Mouse (Mus musculus) spleen, postnatal 4 days (tissue): ENCODE results near the gene Zfp462.

ENCODE experiments used
- DNase-seq, 2 experiments: peaks; one replicate each; pipeline ENCODE4 v3.0.0; 2022; ENCODE audit warnings: low spot score in 2 of 2

The Zfp462 gene

GRCm38 (mm10) chr4:54996064-54996463, 51.2 kb downstream of the Zfp462 start:
- no peak for DNase-seq

DNA sequence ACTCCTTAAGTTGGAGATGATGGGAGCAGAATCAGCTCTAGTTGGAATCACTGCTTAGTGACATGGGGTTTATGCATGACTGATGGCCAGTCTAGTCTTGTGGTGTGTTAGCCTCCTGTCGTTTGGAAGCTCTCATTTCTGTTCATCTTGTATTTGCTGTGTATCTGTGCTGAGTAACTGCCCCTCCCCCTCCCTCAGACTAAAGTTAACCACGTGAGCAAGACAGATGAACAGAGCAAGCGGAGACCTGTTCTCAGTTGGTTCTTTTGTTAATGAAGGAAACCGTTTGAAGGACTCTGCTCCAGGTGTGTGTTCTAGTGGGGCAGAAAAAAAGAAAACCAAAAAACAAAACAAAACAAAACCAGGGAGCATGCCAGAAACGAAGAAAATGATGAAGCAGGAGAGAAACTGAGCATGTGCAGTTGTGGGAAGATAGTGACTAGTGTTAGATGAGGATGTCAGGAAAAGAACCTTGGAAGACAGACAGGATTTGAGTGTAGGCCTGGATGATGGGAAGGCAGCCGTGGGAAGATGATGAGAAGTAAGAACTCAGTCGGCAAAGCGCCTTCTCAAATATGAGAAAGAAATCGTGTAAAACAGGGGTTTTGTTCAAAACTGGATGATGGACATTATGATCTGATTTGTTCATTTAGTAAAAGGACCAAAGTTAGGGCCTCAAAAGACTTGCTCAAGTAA, 53.4 kb downstream of the Zfp462 start:
- DNase-seq = no peak

GRCm38 (mm10) chr4:54999556-54999955, 54.7 kb downstream of the Zfp462 start:
- DNase-seq = no peak

DNA sequence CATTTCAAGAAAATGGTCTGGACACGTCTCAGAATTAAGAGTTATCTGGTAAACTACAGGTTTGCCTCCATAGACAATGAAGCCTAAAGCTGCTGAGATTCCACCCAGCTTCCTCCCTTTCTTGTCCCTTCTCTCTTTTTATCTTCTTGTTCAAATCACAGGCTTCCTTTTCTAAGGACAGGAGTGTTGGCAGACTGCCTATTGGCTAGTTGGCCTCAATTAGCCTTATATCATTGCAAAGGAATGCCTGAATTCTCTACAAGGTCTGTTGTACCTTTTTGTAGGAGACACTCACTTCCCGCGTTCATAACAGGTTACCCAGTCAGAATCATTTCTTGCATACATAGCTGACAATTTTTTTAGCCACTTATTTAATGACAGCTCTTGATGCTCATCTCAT, 56.5 kb downstream of the Zfp462 start:
- no peak for DNase-seq

GRCm38 (mm10) chr4:55003128-55003527, 58.3 kb downstream of the Zfp462 start:
- no peak for DNase-seq

GRCm38 (mm10) chr4:55005066-55005465, 60.2 kb downstream of the Zfp462 start:
- DNase-seq = no peak

GRCm38 (mm10) chr4:55005521-55005969, 60.7 kb downstream of the Zfp462 start:
- DNase-seq = no peak

- DNase-seq = no peak
These were observed 61.2 kb downstream of the Zfp462 start for GRCm38 (mm10) chr4:55006024-55006423.

DNA sequence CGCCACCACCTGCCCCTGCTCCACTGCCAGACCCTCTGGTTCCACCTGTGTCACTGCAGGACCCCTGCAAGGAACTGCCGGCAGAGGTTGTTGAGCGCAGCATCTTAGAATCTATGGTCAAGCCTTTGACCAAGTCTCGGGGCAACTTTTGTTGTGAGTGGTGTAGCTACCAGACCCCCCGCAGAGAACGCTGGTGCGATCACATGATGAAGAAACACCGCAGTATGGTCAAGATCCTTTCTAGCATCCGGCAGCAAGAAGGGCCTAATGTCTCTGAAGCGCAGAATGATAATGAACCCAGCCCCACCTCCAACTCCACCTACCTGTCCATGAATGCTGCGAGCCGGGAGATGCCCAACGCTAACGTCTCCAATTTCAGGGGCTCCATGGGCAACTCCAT, 63.8 kb downstream of the Zfp462 start:
- no peak for DNase-seq

DNA sequence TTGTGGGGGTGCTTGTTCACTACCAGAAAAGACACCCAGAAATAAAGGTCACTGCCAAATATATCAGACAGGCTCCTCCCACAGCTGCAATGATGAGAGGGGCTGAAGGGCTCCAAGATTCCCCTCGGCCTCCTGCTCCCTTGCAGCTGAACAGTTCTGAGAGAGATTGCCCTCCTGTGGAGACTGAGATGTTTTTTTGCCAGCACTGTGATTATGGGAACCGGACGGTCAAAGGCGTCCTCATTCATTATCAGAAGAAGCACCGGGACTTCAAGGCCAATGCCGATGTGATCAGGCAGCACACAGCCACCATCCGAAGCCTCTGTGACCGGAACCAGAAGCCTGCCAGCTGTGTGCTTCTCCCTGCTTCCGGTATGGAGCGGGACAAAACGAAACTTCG, 66.5 kb downstream of the Zfp462 start:
- no peak for DNase-seq

- DNase-seq = no peak
These were observed 68.9 kb downstream of the Zfp462 start for GRCm38 (mm10) chr4:55013563-55014248.

- DNase-seq = no peak
These were observed 70.0 kb downstream of the Zfp462 start for GRCm38 (mm10) chr4:55014731-55015463.

DNA sequence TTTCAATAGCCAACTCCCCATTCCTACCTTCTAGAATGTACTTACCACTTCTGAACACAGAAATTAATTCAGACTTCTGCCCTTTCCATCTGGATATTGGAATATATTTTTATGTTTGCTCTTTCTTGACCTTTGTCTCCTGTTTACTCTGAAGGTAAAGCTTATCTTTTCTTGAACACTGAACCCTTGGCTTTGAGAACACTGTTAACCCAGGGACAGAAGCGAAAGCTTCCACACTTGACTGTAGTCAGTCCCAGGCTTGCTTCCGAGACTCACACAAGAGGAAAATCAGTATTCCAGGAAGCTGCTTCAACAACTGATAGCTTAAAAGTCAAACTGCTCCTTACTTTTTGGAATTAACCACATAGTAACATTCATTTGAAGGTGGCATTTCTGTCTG, 70.7 kb downstream of the Zfp462 start:
- no peak for DNase-seq

DNA sequence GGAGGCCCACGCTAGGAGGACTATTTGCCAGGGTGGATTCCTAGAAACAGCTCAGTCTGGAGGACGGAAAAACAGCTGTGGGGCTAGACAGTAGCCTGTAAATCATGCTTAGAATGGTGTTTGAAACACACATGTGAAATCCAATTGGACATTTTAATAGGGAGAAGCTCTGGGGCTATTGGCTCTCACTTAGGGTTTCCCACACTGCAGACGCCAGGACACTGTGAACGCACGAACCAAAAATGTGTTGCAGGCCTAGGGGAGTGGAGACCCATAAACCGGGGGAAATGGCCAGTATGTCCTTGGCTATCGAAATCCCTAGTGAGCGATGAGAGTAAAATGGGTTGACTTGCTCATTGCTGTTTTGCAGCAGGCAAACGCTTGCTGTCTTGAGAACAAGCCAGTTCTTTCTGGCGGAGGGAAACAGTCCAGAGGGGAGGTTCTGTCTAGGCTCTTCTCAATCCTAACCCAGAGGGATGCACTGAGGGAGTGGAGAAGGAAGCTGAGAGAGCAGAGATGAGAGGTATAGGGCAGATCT, 81.3 kb downstream of the Zfp462 start:
- no peak for DNase-seq

DNA sequence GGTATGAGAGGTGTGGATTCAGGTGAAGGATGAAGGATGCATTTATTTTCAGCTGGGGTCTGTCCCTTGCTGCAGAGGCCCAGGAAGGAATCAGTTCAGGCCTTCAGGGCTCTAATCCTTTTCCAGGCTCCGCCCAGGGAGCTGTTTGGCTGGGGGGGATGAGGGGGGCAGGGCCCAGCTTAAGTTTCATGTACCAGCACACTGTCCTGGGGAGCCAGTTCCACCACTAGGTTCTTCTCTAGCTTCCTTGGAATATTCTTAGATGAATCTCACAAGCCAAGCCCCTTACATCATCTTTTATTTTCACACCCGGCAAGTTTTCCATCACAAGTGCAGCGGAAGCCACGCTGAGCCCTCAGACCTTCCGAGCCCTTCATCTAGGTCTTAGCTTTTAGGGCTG, 85.6 kb downstream of the Zfp462 start:
- no peak for DNase-seq

- DNase-seq = no peak
These were observed 87.6 kb downstream of the Zfp462 start for GRCm38 (mm10) chr4:55032317-55032930.

- no peak for DNase-seq
These were observed 88.6 kb downstream of the Zfp462 start for GRCm38 (mm10) chr4:55033452-55033851.

DNA sequence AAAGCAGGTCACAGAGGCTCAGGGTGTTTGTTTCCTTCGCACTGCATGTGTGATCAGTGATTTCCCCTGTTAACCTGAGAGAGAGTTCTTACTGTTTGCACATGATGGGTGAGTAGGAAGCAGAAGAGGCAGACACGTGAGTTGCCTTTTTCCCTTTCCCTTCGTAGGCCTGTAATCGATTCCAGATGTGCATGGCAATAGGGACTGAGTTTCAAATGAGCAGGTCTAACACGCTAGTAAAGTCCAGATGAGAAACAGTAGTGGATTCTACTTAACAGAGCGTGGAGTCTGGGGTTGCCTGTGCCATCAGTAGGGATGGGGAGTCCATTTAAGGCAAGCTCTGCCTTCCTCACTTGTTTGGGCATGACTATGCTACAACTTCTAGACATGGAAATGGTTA, 93.3 kb downstream of the Zfp462 start:
- DNase-seq = no peak

- DNase-seq = no peak
These were observed 95.6 kb downstream of the Zfp462 start for GRCm38 (mm10) chr4:55040258-55040964.

DNA sequence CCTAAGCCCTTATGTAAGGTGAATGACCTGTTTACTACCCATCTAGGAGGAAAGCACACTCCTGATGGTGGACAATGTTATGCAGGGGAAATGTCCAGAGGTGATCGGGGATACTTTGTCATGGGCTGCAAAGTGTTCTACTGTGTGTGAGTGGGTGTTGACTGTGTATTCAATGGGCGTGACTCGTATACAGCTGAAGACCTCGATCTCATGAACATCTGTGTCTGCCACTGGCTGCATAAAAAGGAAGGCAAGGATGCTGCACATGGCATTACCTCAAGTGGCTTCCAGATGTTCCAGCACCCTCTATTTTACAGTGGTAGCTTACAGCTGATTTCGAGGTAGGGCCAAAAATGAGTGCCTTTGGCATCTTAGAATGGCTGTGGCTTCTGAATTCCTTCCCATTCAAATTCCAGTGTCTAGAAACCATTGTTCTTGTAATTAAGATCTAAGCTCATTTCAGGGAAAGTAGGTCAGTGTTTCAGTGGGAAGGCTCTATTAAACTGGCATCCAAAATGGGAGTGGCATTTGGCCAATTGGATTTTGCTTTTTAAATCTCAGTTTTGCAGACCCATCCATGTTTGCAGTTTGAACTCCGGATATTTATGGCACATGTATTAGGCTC, 96.4 kb downstream of the Zfp462 start:
- no peak for DNase-seq

DNA sequence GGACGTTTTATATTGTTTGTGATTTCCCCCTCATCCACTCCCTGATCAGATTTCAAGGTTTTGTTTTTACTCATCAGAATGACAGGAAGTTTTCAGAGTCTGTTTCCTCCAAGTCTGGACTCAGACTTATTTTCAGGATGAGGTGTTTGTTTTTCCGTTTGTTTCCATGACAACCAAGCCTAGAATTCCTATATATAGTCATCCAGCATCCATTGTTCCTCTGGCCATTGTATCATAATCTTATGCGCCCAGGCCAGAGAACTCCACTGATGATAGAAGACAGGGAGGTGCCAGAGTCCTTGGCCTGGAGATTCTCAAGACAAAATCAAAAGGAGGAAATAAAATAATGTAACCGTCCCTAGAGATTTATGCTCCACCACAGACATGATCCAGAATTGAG, 97.7 kb downstream of the Zfp462 start:
- DNase-seq = no peak
